Mouse (Mus musculus): ENCODE data around the gene Mst1r. TPM values are rescaled to one million over a fixed set of nuclear protein-coding genes. Genes with fewer than 3 reads are reported as not detected.
A peak's percentile ranks its signal among the peaks of the same experiment; 100 is the strongest.

Mst1r gene
- total RNA-seq, 2 experiments from 2014 or later: 10.8 to 11.4 TPM

GRCm38 (mm10) chr9:107910025-107910769, 3.5 kb downstream of the Mst1r start:
- no peak for DNase-seq (ENCODE audit: low spot score in 2 of 2)

- DNase-seq (ENCODE audit: low spot score in 2 of 2): no peak
Measured at GRCm38 (mm10) chr9:107914764-107915420, 8.2 kb downstream of the Mst1r start.

GRCm38 (mm10) chr9:107917895-107918608, 11.4 kb downstream of the Mst1r start:
- no peak for DNase-seq (ENCODE audit: low spot score in 2 of 2)

DNA sequence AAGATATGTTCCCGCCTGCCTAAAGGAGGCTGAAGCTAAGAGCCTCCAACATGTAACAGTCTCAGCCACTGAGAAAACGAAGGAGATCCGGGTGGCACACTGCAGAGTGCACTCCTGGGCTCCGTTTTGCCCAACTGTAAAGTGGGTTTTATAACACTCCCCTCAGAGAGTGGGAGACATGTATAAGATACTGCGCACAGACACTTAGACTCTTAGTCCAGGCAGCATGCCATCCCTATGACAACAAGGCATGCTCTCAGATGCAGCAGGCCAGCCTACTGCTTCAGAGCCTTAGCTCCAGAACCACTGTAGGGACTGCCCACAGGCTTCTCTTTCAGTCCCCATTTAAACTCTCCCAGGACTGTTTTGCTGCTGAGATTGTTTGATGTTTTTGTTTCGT, 12.2 kb downstream of the Mst1r start:
- DNase-seq (ENCODE audit: low spot score in 2 of 2): no peak

GRCm38 (mm10) chr9:107919441-107919840, 12.8 kb downstream of the Mst1r start:
- no peak for DNase-seq (ENCODE audit: low spot score in 2 of 2)

DNA sequence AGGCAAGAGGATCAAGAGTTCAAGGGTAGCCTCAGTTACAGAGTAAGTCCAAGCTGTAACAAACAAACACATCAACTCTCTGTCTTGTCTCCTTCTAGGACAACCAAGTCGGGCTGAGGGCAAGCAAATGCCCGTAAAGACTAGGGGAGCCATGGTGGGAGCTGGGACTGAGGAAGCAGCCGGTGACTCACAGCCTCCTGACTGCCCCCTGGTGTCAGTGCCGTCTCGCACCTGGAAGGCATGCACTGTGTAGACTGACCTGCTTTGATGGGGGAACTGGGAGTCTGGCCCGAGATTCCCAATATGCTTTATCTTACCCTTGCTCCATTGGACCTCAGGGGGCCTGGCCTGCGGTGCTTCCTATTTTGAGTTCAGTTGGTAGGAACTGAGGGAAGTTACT, 16.3 kb downstream of the Mst1r start:
- peak; percentile 38 to 58 for DNase-seq (ENCODE audit: low spot score in 2 of 2)

DNA sequence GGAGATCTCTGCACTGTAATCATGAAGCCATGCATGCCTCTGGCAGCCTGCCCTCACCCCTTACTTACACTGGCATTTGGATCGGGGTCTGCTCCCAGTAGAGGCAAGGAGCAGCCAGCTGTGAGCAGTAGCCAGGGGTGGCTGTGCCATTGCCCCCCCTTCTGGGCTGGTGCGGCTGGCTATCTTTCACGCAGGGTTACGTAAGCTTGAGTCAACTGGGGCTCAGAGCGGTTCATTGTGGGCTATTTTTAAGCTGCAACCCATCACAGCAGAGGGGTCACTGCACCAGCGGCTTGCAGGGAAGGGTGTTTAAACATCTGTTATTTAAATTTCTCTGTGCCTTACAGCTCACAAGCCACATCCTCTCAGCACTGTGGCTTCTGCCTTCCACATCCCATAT, 17.3 kb downstream of the Mst1r start:
- no peak for DNase-seq (ENCODE audit: low spot score in 2 of 2)

DNA sequence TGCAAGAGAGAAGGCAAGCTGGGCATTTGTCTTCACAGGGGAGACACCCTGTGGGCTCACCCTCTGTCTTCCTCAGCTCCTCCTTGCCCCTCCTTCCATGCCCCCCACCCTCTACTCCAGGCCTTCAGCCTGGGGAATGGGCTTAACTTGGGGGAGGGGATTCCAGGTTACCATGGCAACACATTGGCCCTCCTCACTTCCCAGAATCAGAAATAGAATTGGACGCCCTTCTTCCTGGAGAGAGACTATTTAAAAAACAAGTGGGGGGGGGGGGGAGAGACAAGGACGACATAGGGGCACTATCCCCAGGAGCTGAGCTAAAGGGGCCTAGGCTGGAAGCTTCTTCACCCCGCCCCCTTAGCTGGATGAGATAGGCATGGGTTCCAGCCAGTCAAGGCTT, 18.6 kb downstream of the Mst1r start:
- no peak for DNase-seq (ENCODE audit: low spot score in 2 of 2)

DNA sequence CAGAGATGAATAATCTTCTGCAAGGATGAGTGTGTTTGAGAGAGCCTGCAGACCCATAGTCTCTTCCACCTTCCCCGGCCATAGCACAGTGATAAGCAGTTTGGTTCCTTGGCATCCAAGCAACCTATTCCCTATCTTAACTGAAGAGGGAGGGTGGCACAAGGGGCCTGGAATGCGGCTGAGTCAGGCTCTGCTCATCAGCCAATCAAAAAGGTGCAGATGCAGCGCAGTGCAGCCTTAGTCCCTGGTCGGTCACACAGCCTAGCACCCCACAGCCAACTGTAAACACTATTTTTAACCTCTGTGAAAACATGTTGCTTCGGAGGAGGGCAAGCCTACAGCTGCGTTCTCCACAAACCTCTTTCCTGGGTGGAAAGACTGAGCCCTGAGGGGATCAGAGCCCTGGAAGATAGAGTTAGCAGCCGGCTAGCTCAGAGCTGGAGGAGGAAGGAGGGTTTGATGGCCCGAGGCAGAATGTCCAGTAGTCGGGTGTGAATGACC, 20.3 kb downstream of the Mst1r start:
- DNase-seq (ENCODE audit: low spot score in 2 of 2): no peak

- DNase-seq (ENCODE audit: low spot score in 2 of 2): no peak
Measured at GRCm38 (mm10) chr9:107927749-107928148, 21.1 kb downstream of the Mst1r start.

DNA sequence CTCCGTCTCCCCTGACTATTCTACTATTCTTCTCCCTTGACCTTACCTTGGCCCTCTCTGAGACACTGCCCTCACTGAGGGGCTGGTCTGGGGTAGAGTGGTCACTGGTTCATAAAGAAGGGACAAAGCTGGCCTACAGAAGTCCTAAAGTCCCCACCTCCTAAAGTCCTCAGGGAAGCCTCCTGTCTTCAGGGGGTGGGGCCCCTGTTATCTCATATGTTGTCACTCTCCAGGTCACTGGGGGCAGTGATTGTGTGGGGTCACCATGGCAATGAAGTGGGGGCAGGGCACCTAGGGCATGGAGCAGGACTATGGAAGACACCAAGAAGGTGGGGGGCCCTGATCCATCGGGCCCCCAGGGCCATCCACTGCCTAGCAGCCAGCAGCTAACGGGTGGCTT, 21.5 kb downstream of the Mst1r start, which contains the start of gene Actl11:
Gene Actl11, plus strand, starts transcription at position 301 of the 400 bp plus-strand sequence.
- DNase-seq (ENCODE audit: low spot score in 2 of 2): no peak

- no peak for DNase-seq (ENCODE audit: low spot score in 2 of 2)
Measured at GRCm38 (mm10) chr9:107932221-107932620, 25.5 kb downstream of the Mst1r start.

GRCm38 (mm10) chr9:107934146-107934545, 27.5 kb downstream of the Mst1r start:
- DNase-seq (ENCODE audit: low spot score in 2 of 2): no peak

- DNase-seq (ENCODE audit: low spot score in 2 of 2): no peak
Measured at GRCm38 (mm10) chr9:107935374-107935773, 28.7 kb downstream of the Mst1r start, which contains the start of gene Camkv. Gene Camkv, plus strand, starts transcription at chr9:107935674.

DNA sequence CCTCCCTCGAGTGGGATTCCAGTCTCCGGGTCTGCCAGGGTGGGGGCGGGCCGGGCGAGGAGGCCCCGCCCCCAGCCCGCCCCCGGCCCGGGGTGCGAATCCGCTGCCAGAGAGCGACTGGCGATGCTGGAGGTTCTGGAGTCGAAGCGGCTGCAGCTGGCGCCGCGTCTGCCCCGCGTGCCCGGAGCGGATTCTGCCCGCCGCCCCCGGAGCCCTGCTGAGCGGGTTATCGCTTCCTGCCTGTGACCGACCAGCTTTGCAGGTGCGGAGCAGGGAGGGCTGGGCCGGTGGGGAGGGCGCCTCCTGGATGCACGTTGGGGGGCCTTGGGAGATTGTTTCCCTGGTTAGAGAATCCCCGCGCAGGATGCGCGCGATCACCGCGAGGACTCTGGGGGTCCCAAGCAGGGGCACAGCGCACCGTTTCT, 29.1 kb downstream of the Mst1r start:
- peak in 1 of 2 experiments; percentile 26 for DNase-seq (ENCODE audit: low spot score in 2 of 2)

DNA sequence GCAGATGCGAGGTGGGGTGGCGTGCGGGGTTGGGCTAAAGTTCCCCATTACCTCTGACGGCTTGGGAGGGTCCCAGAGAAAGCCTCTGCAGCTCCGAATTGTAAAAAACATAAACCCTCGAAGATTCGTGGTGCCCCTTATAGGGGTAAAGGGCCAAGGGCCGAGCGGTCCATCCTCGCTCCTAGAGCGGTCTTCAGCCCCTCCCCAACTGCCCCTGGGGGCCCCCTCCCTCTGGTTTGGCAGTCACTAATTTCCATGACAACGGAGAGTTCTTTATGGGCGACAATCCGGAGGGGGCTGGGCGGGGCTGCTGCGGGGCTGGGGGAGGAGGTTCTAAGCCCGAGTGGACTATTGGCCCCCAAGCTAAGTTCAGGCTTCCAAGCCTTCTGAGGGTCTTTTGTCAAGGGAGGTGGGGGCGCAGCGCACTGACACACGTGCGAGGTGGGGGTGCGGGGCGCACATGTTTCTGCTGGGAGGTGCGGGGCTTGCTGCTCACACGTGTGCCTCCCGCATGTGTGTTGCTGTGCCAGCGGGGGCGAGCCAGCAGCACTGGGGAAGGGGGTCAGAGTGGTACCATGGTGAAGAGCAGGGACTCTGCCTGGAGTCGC, 29.6 kb downstream of the Mst1r start:
- no peak for DNase-seq (ENCODE audit: low spot score in 2 of 2)

GRCm38 (mm10) chr9:107936831-107937230, 30.2 kb downstream of the Mst1r start:
- no peak for DNase-seq (ENCODE audit: low spot score in 2 of 2)

DNA sequence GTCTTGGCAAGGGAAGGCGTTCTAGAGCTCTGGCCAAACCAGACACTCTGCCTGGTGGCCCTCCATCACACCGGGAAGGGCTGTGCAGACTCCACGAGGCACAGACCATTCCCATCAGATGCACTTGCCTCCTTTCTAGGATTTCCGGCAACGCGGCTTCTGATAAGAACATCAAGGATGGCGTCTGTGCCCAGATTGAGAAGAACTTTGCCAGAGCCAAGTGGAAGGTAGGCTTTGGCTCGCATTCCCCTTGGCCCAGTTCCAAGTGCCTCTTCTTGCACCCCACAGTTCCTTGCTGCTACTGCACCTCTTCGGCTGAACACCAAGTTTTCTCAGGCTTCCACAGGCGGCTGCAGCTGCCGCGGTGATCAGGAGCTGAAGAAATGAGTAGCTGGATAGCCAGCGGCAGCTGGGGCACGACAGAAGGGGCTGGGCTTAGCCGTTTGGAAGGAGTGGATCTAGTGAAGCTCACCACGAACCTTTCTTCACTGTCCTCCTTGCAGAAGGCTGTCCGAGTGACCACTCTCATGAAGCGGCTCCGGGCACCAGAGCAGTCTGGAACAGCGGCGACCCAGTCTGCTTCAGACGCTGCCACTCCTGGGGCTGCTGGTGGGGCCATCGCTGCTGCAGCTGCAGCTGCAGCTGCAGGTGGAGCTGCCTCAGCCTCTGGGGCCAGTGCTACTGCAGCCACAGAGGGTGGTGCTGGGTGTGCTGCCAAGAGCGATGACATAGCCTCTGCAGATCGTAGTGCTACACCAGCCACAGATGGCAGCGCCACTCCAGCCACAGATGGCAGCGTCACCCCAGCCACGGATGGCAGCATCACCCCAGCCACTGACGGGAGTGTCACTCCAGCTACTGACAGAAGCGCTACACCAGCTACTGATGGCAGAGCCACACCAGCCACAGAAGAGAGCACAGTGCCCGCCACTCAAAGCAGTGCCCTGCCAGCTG, 40.8 kb downstream of the Mst1r start:
- no peak for DNase-seq (ENCODE audit: low spot score in 2 of 2)

DNA sequence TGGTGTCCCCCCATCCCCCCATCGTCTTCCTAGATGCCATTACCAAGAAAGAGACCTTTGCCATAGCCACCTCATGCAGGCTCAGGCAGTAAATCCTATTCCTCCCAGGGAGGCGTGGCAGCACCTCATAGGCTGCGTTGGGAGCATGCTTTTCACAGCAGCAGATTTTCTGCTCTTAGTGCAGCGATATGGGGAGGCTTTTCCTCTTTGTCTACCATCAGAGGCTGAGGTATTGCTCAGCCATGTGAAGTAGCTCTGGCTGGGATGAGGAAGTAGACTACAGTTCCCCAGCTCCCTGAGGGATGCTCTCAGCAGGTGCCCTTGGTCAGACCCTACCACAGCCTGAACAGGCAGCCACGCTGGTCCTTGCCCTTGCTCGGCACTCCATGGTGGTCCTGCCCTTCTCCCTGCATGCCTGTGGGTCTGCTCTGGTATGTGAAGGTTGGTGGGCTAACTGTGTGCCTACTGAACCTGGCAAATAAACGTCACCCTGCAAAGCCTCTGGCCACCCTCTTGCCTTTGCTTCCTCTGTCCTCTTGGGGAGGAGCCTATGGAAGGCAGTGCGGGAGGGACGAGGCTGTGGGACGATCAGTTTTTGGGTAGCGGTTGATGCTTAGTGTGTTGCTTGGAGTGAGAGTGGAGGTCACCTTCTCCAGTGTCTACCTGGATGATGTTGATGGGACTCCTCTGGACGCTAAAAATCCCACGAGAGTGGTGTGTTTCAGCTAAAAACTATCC, 42.7 kb downstream of the Mst1r start:
- no peak for DNase-seq (ENCODE audit: low spot score in 2 of 2)

GRCm38 (mm10) chr9:107949922-107950235, 43.2 kb downstream of the Mst1r start, which contains the start of gene Traip:
Gene Traip, plus strand, starts transcription at chr9:107950136.
- no peak for DNase-seq (ENCODE audit: low spot score in 2 of 2)

Measured in adrenal gland, adult 18-20 months (tissue).